Mouse (Mus musculus) cerebellum, adult 2 months (tissue): Measurements from ENCODE around the gene Nipal3.

Experiments used
- CTCF ChIP-seq: fragments of 200-500 bp; IDR thresholded peaks from 2 replicates; pipeline ENCODE4 v1.5.1; 2011; ENCODE audit warnings: low read depth, mild to moderate bottlenecking, control low read depth, low read length, moderate library complexity, borderline replicate concordance; ENCODE audit not compliant: insufficient read depth
- POLR2A ChIP-seq: fragments of 200-500 bp; IDR thresholded peaks from 2 replicates; pipeline ENCODE4 v1.6.1; 2011; ENCODE audit warnings: low read length, control low read depth, borderline replicate concordance; ENCODE audit not compliant: insufficient read depth

DNA sequence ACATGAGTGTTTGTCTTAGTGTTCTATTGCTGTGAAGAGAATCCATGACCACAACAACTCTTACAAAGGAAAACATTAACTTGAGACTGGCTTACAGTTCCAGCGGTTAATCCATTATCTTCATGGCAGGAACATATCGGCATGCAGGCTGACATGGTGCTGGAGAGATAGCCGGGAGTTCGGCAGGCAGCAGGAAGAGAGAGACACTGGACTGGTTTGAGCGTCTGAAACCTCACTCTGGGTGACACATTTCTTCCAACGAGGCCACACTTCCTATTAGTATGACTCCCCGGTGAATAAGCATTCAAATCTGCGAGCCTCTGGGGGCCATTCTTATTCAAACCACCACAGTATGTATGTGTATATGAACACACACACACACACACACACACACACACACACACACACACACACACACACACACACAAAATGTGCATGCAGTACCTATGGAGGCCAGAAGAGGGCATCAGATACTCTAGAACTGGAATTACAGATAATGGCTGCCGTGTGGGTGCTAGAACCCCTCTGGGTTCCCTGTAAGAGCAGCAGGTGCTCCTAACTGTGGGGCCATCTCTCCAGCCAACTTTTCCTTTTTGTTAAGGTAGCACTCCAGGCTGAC lies 54.8 kb downstream of the Nipal3 start:
- peak; percentile 51; the same call in 1 of the 2 replicates for TF ChIP-seq CTCF
- no peak for TF ChIP-seq POLR2A
